Mouse (Mus musculus): Measurements from ENCODE around the gene Atad3a. TPM values are rescaled to one million over a fixed set of nuclear protein-coding genes. Genes with fewer than 3 reads are reported as not detected.

Gene Atad3a
- 89.0 and 95.2 TPM in 2 replicates for polyA plus RNA-seq (2014; fragmentation: Nextera tagmentation; extraction: Ambion mirVana)

DNA sequence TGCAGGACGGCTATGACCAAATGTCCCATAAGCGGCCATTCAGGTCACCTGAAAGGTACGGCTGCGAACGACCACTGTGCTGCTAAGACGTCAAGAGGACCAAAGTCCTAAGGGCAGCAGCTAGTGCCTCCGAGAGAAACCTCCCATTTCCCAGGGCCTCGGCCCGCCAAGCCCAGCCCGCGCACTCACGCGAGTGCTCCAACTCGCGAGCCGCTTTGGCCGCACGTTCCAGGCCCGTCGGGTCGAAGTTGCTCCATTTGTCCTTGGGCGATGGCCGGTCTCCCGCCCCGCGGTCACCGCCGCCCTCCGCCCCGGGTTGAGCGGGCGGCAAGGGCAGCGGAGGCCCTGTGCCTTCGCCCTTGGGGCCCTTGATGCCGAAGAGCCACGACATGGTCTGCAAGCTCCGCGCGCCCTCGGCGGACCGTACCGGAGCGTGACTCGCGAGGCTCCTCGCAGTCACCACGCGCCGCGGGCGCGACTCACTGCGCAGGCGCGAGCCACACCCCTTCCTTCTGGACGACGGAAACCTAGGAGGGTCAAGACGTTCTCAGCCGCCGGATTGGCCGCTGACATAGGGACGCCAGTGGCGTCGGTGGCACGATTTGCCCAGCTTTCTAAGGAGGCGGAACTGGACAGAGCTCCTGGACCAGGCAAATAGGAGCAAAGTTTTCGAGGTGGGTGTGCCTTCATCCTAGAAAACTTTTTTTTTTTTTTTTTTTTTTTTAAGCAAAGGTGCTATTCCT is at the start of gene Atad3a:
Atad3a (minus strand) TSS at position 481 of the 743 bp plus-strand sequence.
- H3K9ac ChIP-seq (ENCODE audit: low read length): peak within 1 kb of the TSS; percentile 83
- H3K27ac ChIP-seq (replicated peaks in 1 of 2; ENCODE audit: control insufficient read depth in 1 of 2, insufficient read depth in 1 of 2, low read depth in 2 of 2, low read length in 2 of 2): peak within 1 kb of the TSS; percentile 57 to 87
- H3K4me2 ChIP-seq (ENCODE audit: low read length): peak within 1 kb of the TSS; percentile 97
- ATAC-seq (ENCODE audit: insufficient number of reproducible peaks, insufficient read depth, low FRiP score, low read depth): peak; percentile 91
- WGBS: under 1% methylated on average over 68 of the region's 68 CpGs
- peaks cover 23% of the 10 kb centered on the region for H3K36me3 ChIP-seq (ENCODE audit: control insufficient read depth, insufficient read depth, low read length)
- peak within 1 kb of the TSS; percentile 63 to 85 for H3K4me3 ChIP-seq (ENCODE audit: control insufficient read depth in 1 of 2, insufficient read depth in 1 of 2, low read depth in 1 of 2, low read length in 2 of 2)
- peaks cover 12 to 35% of the 10 kb centered on the region in 2 experiments for H3K4me1 ChIP-seq (ENCODE audit: control insufficient read depth in 2 of 2, insufficient read depth in 2 of 2, low read length in 2 of 2)
- no peaks in the 10 kb centered on the region for H3K27me3 ChIP-seq (ENCODE audit: control insufficient read depth, insufficient read depth, low read length)
- H3K9me3 ChIP-seq (ENCODE audit: control insufficient read depth, low read length): no peaks in the 10 kb centered on the region

DNA sequence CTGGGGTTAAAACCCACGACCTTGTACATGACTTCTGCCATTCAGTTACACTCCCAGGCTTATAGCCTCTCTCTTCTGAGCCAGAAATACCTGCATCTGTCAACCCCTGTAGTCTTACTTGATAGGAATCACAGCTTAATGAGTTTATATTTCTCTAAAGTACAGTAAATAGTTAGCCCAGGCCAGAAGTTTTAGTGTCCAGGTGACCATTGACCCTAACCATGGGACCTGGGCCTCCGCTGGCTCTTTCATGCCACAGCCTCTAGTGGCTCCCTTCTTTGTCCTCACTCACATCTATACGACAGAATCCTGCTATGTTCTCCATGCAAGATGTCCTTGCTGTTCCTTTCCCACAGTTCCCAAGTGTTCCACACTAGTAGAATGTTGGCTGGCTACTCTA is 46.9 kb upstream of the Atad3a start:
- Histone ChIP-seq H3K4me2 (ENCODE audit: low read length) (no peak overlapping the region), H3K27ac (replicated peaks in 1 of 2; ENCODE audit: control insufficient read depth in 1 of 2, insufficient read depth in 1 of 2, low read depth in 2 of 2, low read length in 2 of 2) (no peak overlapping the region), H3K9ac (ENCODE audit: low read length) (no peak overlapping the region), H3K9me3 (ENCODE audit: control insufficient read depth, low read length) (no peaks in the 10 kb centered on the region), H3K27me3 (ENCODE audit: control insufficient read depth, insufficient read depth, low read length) (no peaks in the 10 kb centered on the region), H3K36me3 (ENCODE audit: control insufficient read depth, insufficient read depth, low read length) (peaks cover 60% of the 10 kb centered on the region), H3K4me1 (ENCODE audit: control insufficient read depth in 2 of 2, insufficient read depth in 2 of 2, low read length in 2 of 2) (peaks cover 6 to 20% of the 10 kb centered on the region in 2 experiments), H3K4me3 (ENCODE audit: control insufficient read depth in 1 of 2, insufficient read depth in 1 of 2, low read depth in 1 of 2, low read length in 2 of 2) (no peak overlapping the region)
- no peak for ATAC-seq (ENCODE audit: insufficient number of reproducible peaks, insufficient read depth, low FRiP score, low read depth)
- WGBS: 81% methylated on average over 3 of the region's 3 CpGs

DNA sequence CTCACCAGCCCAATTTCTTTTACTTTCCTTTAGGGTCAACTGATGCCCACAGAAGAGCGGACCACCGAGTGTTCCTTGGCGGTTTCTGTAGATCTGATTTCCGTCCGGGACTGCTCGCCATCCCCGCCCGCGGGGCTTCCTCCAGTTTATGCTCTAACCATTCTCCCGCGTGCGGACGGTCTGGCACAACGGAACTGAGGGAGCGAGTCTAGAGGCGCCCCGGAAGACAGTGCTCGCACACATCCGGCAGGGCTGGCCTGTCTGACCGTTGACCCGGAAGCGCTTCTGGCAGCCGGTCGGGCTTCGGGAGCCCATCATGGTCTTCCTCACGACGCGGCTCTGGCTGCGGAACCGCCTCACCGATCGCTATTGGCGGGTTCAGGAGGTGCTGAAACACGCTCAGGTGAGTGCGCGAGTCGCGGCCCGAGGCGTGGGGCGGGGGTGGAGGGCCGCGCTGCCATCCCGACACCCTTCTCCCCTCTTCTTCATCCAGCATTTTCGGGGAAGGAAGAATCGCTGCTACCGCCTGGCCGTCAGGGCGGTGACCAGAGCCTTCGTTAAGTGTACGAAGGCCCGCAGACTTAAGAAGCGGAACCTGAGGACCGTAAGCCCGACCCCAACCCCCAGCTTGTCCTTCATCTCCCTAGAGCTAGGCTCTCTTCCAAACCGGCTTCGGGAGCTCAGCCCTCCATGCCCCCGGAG is 42.6 kb upstream of the Atad3a start:
- peaks cover 34% of the 10 kb centered on the region for H3K36me3 ChIP-seq (ENCODE audit: control insufficient read depth, insufficient read depth, low read length)
- ATAC-seq (ENCODE audit: insufficient number of reproducible peaks, insufficient read depth, low FRiP score, low read depth): peak; percentile 96
- H3K9ac ChIP-seq (ENCODE audit: low read length): peak overlapping the region; percentile 83
- peak overlapping the region; percentile 79 for H3K4me2 ChIP-seq (ENCODE audit: low read length)
- H3K27me3 ChIP-seq (ENCODE audit: control insufficient read depth, insufficient read depth, low read length): no peaks in the 10 kb centered on the region
- peak overlapping the region; percentile 73 to 74 for H3K4me3 ChIP-seq (ENCODE audit: control insufficient read depth in 1 of 2, insufficient read depth in 1 of 2, low read depth in 1 of 2, low read length in 2 of 2)
- under 1% methylated on average over 58 of the region's 58 CpGs for WGBS
- H3K4me1 ChIP-seq (ENCODE audit: control insufficient read depth in 2 of 2, insufficient read depth in 2 of 2, low read length in 2 of 2): peaks cover 6 to 14% of the 10 kb centered on the region in 2 experiments
- H3K9me3 ChIP-seq (ENCODE audit: control insufficient read depth, low read length): no peaks in the 10 kb centered on the region
- peak overlapping the region; percentile 40 to 48 for H3K27ac ChIP-seq (replicated peaks in 1 of 2; ENCODE audit: control insufficient read depth in 1 of 2, insufficient read depth in 1 of 2, low read depth in 2 of 2, low read length in 2 of 2)

DNA sequence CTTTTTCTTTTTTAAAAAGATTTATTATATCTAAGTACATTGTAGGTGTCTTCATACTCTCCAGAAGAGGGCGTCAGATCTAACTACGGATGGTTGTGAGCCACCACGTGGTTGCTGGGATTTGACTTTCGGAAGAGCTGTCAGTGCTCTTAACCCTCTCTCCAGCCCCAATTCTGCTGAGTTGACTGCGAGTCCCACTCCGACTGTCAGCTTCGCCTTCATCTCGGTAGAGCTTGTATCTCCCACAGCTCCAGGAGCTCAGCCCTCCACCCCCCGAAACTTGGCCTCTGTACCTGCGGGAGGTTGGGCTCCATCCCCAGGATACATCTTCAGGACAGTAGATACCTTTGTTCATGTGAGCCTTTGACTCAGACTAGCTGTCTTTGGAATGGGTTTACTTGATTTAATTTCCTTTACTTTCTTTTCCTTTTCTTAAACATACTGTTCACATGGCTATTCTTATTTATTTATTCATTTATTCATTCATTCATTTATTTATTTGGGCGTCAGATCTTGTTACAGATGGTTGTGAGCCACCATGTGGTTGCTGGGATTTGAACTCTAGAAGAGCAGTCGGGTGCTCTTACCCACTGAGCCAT is 41.9 kb upstream of the Atad3a start, which contains the start of gene Mrpl20:
Mrpl20 (plus strand) TSS at position 138 of the 599 bp plus-strand sequence.
- Histone ChIP-seq H3K9ac (ENCODE audit: low read length) (peak within 1 kb of the TSS; percentile 83), H3K4me3 (ENCODE audit: control insufficient read depth in 1 of 2, insufficient read depth in 1 of 2, low read depth in 1 of 2, low read length in 2 of 2) (peak within 1 kb of the TSS; percentile 73 to 74), H3K4me1 (ENCODE audit: control insufficient read depth in 2 of 2, insufficient read depth in 2 of 2, low read length in 2 of 2) (peaks cover 6 to 14% of the 10 kb centered on the region in 2 experiments), H3K27ac (replicated peaks in 1 of 2; ENCODE audit: control insufficient read depth in 1 of 2, insufficient read depth in 1 of 2, low read depth in 2 of 2, low read length in 2 of 2) (peak within 1 kb of the TSS; percentile 40 to 48), H3K4me2 (ENCODE audit: low read length) (peak within 1 kb of the TSS; percentile 79), H3K36me3 (ENCODE audit: control insufficient read depth, insufficient read depth, low read length) (peaks cover 27% of the 10 kb centered on the region), H3K9me3 (ENCODE audit: control insufficient read depth, low read length) (no peaks in the 10 kb centered on the region), H3K27me3 (ENCODE audit: control insufficient read depth, insufficient read depth, low read length) (no peaks in the 10 kb centered on the region)
- WGBS: 6% methylated on average over 12 of the region's 12 CpGs
- ATAC-seq (ENCODE audit: insufficient number of reproducible peaks, insufficient read depth, low FRiP score, low read depth): no peak

DNA sequence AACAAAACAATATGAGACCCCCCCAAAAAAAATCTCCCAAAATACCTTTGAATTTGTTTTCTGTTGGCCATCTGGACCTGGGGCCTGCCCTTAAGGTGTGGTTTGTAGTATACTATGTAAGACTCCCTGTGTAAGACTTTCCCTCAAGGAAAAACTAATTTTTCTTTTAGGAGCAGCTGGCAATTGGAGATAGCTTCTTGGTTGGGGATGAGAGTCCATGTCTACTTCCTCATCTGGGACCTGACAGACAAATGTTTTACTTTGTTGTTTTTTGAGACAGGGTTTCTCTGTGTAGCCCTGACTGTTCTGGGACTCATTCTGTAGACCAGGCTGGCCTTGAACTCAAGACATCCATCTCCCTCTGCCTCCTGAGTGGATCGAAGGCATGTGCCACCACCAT is 41.2 kb upstream of the Atad3a start:
- H3K4me1 ChIP-seq (ENCODE audit: control insufficient read depth in 2 of 2, insufficient read depth in 2 of 2, low read length in 2 of 2): peaks cover 6 to 14% of the 10 kb centered on the region in 2 experiments
- peaks cover 20% of the 10 kb centered on the region for H3K36me3 ChIP-seq (ENCODE audit: control insufficient read depth, insufficient read depth, low read length)
- ATAC-seq (ENCODE audit: insufficient number of reproducible peaks, insufficient read depth, low FRiP score, low read depth): no peak
- no peak overlapping the region for H3K27ac ChIP-seq (replicated peaks in 1 of 2; ENCODE audit: control insufficient read depth in 1 of 2, insufficient read depth in 1 of 2, low read depth in 2 of 2, low read length in 2 of 2)
- WGBS: 100% methylated on average over 1 of the region's 1 CpGs
- no peak overlapping the region for H3K4me3 ChIP-seq (ENCODE audit: control insufficient read depth in 1 of 2, insufficient read depth in 1 of 2, low read depth in 1 of 2, low read length in 2 of 2)
- H3K9ac ChIP-seq (ENCODE audit: low read length): no peak overlapping the region
- H3K9me3 ChIP-seq (ENCODE audit: control insufficient read depth, low read length): no peaks in the 10 kb centered on the region
- no peak overlapping the region for H3K4me2 ChIP-seq (ENCODE audit: low read length)
- H3K27me3 ChIP-seq (ENCODE audit: control insufficient read depth, insufficient read depth, low read length): no peaks in the 10 kb centered on the region; the same call in 1 of the 2 replicates

DNA sequence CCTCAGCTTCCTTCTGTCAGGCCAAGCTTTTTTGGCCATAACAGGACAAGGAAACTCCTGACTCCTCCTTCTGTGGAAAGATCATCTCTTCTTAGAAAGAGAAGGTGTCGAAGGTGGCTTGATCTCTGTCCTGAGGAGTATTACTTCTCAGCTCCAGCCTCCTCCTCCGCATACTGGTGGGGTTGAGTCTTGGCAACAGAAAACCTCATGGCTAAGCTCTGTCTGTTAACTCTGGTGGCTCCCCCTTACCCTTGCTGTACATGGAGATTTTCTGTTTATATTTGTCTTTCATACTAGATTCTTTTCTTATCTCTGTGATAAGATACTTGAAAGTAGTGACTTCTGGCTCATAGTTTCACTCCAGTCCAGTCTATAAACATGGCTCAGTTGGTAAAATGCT is 32.8 kb upstream of the Atad3a start:
- no peaks in the 10 kb centered on the region; the same call in 1 of the 2 replicates for H3K27me3 ChIP-seq (ENCODE audit: control insufficient read depth, insufficient read depth, low read length)
- H3K4me2 ChIP-seq (ENCODE audit: low read length): no peak overlapping the region
- H3K4me1 ChIP-seq (ENCODE audit: control insufficient read depth in 2 of 2, insufficient read depth in 2 of 2, low read length in 2 of 2): no peaks in the 10 kb centered on the region
- no peak overlapping the region for H3K9ac ChIP-seq (ENCODE audit: low read length)
- no peak for ATAC-seq (ENCODE audit: insufficient number of reproducible peaks, insufficient read depth, low FRiP score, low read depth)
- H3K4me3 ChIP-seq (ENCODE audit: control insufficient read depth in 1 of 2, insufficient read depth in 1 of 2, low read depth in 1 of 2, low read length in 2 of 2): no peak overlapping the region
- H3K27ac ChIP-seq (replicated peaks in 1 of 2; ENCODE audit: control insufficient read depth in 1 of 2, insufficient read depth in 1 of 2, low read depth in 2 of 2, low read length in 2 of 2): no peak overlapping the region
- 53% methylated on average over 2 of the region's 2 CpGs for WGBS
- H3K9me3 ChIP-seq (ENCODE audit: control insufficient read depth, low read length): no peaks in the 10 kb centered on the region
- no peaks in the 10 kb centered on the region for H3K36me3 ChIP-seq (ENCODE audit: control insufficient read depth, insufficient read depth, low read length)

DNA sequence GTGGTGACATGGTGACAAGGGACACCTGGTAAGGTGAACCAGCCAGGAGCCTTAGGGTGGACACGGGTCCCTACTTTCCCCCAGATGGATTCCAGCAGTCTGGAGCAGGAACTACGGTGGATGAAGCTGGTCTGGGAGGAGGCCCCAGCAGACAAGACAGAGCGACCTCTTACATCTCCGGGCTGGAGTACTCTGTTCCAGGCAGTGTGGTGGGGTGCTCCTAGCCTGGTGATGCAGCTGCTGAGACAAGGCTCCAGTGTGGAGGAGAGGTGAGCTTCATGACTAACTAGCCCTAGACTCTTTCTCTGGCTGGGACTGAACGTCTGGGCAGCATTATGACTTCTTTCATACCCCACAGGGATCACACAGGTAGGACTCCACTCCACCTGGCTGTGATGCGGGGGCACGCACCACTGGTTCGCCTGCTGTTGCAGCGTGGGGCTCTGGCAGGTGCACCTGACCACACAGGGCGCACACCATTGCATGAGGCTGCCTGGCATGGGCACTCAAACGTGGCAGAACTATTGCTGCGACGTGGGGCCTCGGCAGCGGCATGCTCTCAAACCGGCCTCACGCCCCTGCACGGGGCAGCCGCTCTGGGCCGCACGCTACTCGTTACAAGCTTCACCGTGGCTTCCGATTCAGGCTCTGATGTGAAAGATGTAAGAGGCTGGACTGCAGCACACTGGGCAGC is 30.5 kb upstream of the Atad3a start:
- Histone ChIP-seq H3K4me3 (ENCODE audit: control insufficient read depth in 1 of 2, insufficient read depth in 1 of 2, low read depth in 1 of 2, low read length in 2 of 2) (no peak overlapping the region), H3K4me2 (ENCODE audit: low read length) (no peak overlapping the region), H3K27ac (replicated peaks in 1 of 2; ENCODE audit: control insufficient read depth in 1 of 2, insufficient read depth in 1 of 2, low read depth in 2 of 2, low read length in 2 of 2) (no peak overlapping the region), H3K27me3 (ENCODE audit: control insufficient read depth, insufficient read depth, low read length) (no peaks in the 10 kb centered on the region), H3K4me1 (ENCODE audit: control insufficient read depth in 2 of 2, insufficient read depth in 2 of 2, low read length in 2 of 2) (no peaks in the 10 kb centered on the region), H3K9ac (ENCODE audit: low read length) (no peak overlapping the region), H3K36me3 (ENCODE audit: control insufficient read depth, insufficient read depth, low read length) (no peaks in the 10 kb centered on the region), H3K9me3 (ENCODE audit: control insufficient read depth, low read length) (no peaks in the 10 kb centered on the region)
- ATAC-seq (ENCODE audit: insufficient number of reproducible peaks, insufficient read depth, low FRiP score, low read depth): no peak
- 61% methylated on average over 24 of the region's 24 CpGs for WGBS
